Mouse (Mus musculus): Measurements from ENCODE around the gene Tnr. TPM values are rescaled to one million over a fixed set of nuclear protein-coding genes. Genes with fewer than 3 reads are reported as not detected.

Tnr gene
- total RNA-seq, 2 experiments from 2014 or later, result not detected

GRCm38 (mm10) chr1:159686476-159687231 is 163.1 kb downstream of the Tnr start:
- ATAC-seq (replicated peaks; ENCODE audit: low FRiP score, poor library complexity, severe bottlenecking), result peak; percentile 49; the same call in 1 of the 2 replicates

GRCm38 (mm10) chr1:159696717-159697116 is 173.1 kb downstream of the Tnr start:
- no peak for ATAC-seq (replicated peaks; ENCODE audit: low FRiP score, poor library complexity, severe bottlenecking)

GRCm38 (mm10) chr1:159702038-159702437 is 178.5 kb downstream of the Tnr start:
- ATAC-seq (replicated peaks; ENCODE audit: low FRiP score, poor library complexity, severe bottlenecking), result no peak

- no peak for ATAC-seq (replicated peaks; ENCODE audit: low FRiP score, poor library complexity, severe bottlenecking)
These were observed 181.4 kb downstream of the Tnr start for GRCm38 (mm10) chr1:159704925-159705324.

- no peak for ATAC-seq (replicated peaks; ENCODE audit: low FRiP score, poor library complexity, severe bottlenecking)
These were observed 192.7 kb downstream of the Tnr start for GRCm38 (mm10) chr1:159716301-159716700.

GRCm38 (mm10) chr1:159717016-159717415 is 193.4 kb downstream of the Tnr start:
- ATAC-seq (replicated peaks; ENCODE audit: low FRiP score, poor library complexity, severe bottlenecking), result no peak

- ATAC-seq (replicated peaks; ENCODE audit: low FRiP score, poor library complexity, severe bottlenecking), result no peak
These were observed 200.2 kb downstream of the Tnr start for GRCm38 (mm10) chr1:159723733-159724132.

- ATAC-seq (replicated peaks; ENCODE audit: low FRiP score, poor library complexity, severe bottlenecking), result no peak
These were observed 205.7 kb downstream of the Tnr start for GRCm38 (mm10) chr1:159729270-159729669.

- no peak for ATAC-seq (replicated peaks; ENCODE audit: low FRiP score, poor library complexity, severe bottlenecking)
These were observed 207.3 kb downstream of the Tnr start for GRCm38 (mm10) chr1:159730826-159731225.

GRCm38 (mm10) chr1:159735099-159735498 is 211.5 kb downstream of the Tnr start:
- no peak for ATAC-seq (replicated peaks; ENCODE audit: low FRiP score, poor library complexity, severe bottlenecking)

- ATAC-seq (replicated peaks; ENCODE audit: low FRiP score, poor library complexity, severe bottlenecking), result no peak
These were observed 215.9 kb downstream of the Tnr start for GRCm38 (mm10) chr1:159739478-159739877.

GRCm38 (mm10) chr1:159741237-159742002 is 217.9 kb downstream of the Tnr start:
- ATAC-seq (replicated peaks; ENCODE audit: low FRiP score, poor library complexity, severe bottlenecking), result no peak

GRCm38 (mm10) chr1:159742003-159742274 is 218.4 kb downstream of the Tnr start:
- no peak for ATAC-seq (replicated peaks; ENCODE audit: low FRiP score, poor library complexity, severe bottlenecking)

- no peak for ATAC-seq (replicated peaks; ENCODE audit: low FRiP score, poor library complexity, severe bottlenecking)
These were observed 220.2 kb downstream of the Tnr start for GRCm38 (mm10) chr1:159743744-159744253.

- ATAC-seq (replicated peaks; ENCODE audit: low FRiP score, poor library complexity, severe bottlenecking), result no peak
These were observed 221.7 kb downstream of the Tnr start for GRCm38 (mm10) chr1:159745311-159745710.

GRCm38 (mm10) chr1:159747969-159748368 is 224.4 kb downstream of the Tnr start:
- ATAC-seq (replicated peaks; ENCODE audit: low FRiP score, poor library complexity, severe bottlenecking), result no peak

GRCm38 (mm10) chr1:159750411-159750810 is 226.8 kb downstream of the Tnr start:
- no peak for ATAC-seq (replicated peaks; ENCODE audit: low FRiP score, poor library complexity, severe bottlenecking)

- no peak for ATAC-seq (replicated peaks; ENCODE audit: low FRiP score, poor library complexity, severe bottlenecking)
These were observed 227.3 kb downstream of the Tnr start for GRCm38 (mm10) chr1:159750876-159751275.

- ATAC-seq (replicated peaks; ENCODE audit: low FRiP score, poor library complexity, severe bottlenecking), result no peak
These were observed 237.4 kb downstream of the Tnr start for GRCm38 (mm10) chr1:159760970-159761369.

GRCm38 (mm10) chr1:159763901-159764300 is 240.3 kb downstream of the Tnr start:
- ATAC-seq (replicated peaks; ENCODE audit: low FRiP score, poor library complexity, severe bottlenecking), result no peak

- no peak for ATAC-seq (replicated peaks; ENCODE audit: low FRiP score, poor library complexity, severe bottlenecking)
These were observed 241.3 kb downstream of the Tnr start for GRCm38 (mm10) chr1:159764897-159765296.
